Mouse (Mus musculus): Measurements from ENCODE around the gene Col18a1. TPM values are rescaled to one million over a fixed set of nuclear protein-coding genes. Genes with fewer than 3 reads are reported as not detected.

The Col18a1 gene
- total RNA-seq, 1 experiment = 414 TPM

DNA sequence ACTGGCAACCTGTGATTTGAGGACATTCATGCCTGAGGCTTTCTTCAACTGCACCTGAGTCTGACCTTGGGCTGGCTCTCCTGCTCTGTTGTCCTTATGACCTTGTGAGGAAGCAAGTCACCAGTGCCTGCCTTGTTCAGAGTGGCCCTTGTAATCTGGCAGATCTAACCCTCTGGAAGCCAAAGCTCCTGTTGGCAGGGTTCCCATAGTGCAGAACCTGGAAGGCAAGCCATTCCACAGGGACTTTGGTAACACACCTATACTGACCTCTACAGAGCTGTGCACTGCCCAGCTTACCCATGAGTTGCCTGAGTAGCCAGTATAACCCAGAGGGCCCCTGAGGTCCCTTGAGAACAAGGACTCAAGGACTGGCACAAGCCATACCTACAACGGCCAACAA, 48.0 kb downstream of the Col18a1 start:
- Histone ChIP-seq H3K9ac (ENCODE audit: insufficient read depth, low read depth, low read length, poor library complexity, severe bottlenecking) (no peak overlapping the region), H3K4me3 (ENCODE audit: insufficient read depth in 1 of 2, low read depth in 1 of 2, low read length in 2 of 2, poor library complexity in 1 of 2, severe bottlenecking in 1 of 2) (no peak overlapping the region), H3K27ac (ENCODE audit: insufficient read depth, low read depth, low read length, poor library complexity, severe bottlenecking) (no peak overlapping the region), H3K4me1 (ENCODE audit: control insufficient read depth in 2 of 2, insufficient read depth in 2 of 2, low read length in 2 of 2, poor library complexity in 1 of 2) (peaks cover 1 to 32% of the 10 kb centered on the region in 2 experiments; a peak in 3 of 4 replicates), H3K36me3 (ENCODE audit: control insufficient read depth, insufficient read depth, low read length, poor library complexity, severe bottlenecking) (peaks cover 5% of the 10 kb centered on the region; the same call in 1 of the 2 replicates), H3K9me3 (ENCODE audit: control insufficient read depth, insufficient read depth, low read depth, low read length) (no peaks in the 10 kb centered on the region)
- in situ Hi-C loops (cut with MboI; ENCODE audit: low sequenced_read_pairs in 2 of 2, unreplicated experiment in 2 of 2) = no loop called here
- TF ChIP-seq HCFC1 (IDR thresholded peaks at IDR 0.05; ENCODE audit: borderline replicate concordance, insufficient read depth, low read length) (no peak), CHD2 (IDR thresholded peaks at IDR 0.05; ENCODE audit: low read depth, low read length) (no peak), ZNF384 (IDR thresholded peaks at IDR 0.05; ENCODE audit: low read depth, low read length) (no peak), MAFK (IDR thresholded peaks at IDR 0.05; ENCODE audit: insufficient read depth, low read depth, low read length) (no peak), ZC3H11A (IDR thresholded peaks at IDR 0.05; ENCODE audit: borderline replicate concordance, low read depth, low read length) (no peak)
- DNase-seq (ENCODE audit: low read depth, low spot score) = no peak

- no peak for TF ChIP-seq MAFK (IDR thresholded peaks at IDR 0.05; ENCODE audit: insufficient read depth, low read depth, low read length)
- TF ChIP-seq CHD2 (IDR thresholded peaks at IDR 0.05; ENCODE audit: low read depth, low read length) = no peak
- no peak for TF ChIP-seq ZC3H11A (IDR thresholded peaks at IDR 0.05; ENCODE audit: borderline replicate concordance, low read depth, low read length)
- no peak for TF ChIP-seq HCFC1 (IDR thresholded peaks at IDR 0.05; ENCODE audit: borderline replicate concordance, insufficient read depth, low read length)
- no peak for TF ChIP-seq ZNF384 (IDR thresholded peaks at IDR 0.05; ENCODE audit: low read depth, low read length)
- DNase-seq (ENCODE audit: low read depth, low spot score) = no peak
- H3K27ac ChIP-seq (ENCODE audit: insufficient read depth, low read depth, low read length, poor library complexity, severe bottlenecking) = no peak overlapping the region
- no peaks in the 10 kb centered on the region for H3K9me3 ChIP-seq (ENCODE audit: control insufficient read depth, insufficient read depth, low read depth, low read length)
- in situ Hi-C loops (cut with MboI; ENCODE audit: low sequenced_read_pairs in 2 of 2, unreplicated experiment in 2 of 2) = no loop called here
- H3K4me1 ChIP-seq (ENCODE audit: control insufficient read depth in 2 of 2, insufficient read depth in 2 of 2, low read length in 2 of 2, poor library complexity in 1 of 2) = peaks cover 1 to 36% of the 10 kb centered on the region in 2 experiments; a peak in 3 of 4 replicates
- no peak overlapping the region for H3K4me3 ChIP-seq (ENCODE audit: insufficient read depth in 1 of 2, low read depth in 1 of 2, low read length in 2 of 2, poor library complexity in 1 of 2, severe bottlenecking in 1 of 2)
- H3K9ac ChIP-seq (ENCODE audit: insufficient read depth, low read depth, low read length, poor library complexity, severe bottlenecking) = no peak overlapping the region
- H3K36me3 ChIP-seq (ENCODE audit: control insufficient read depth, insufficient read depth, low read length, poor library complexity, severe bottlenecking) = peaks cover 15% of the 10 kb centered on the region; the same call in 1 of the 2 replicates
These were observed 49.6 kb downstream of the Col18a1 start for GRCm38 (mm10) chr10:77116537-77117455.

DNA sequence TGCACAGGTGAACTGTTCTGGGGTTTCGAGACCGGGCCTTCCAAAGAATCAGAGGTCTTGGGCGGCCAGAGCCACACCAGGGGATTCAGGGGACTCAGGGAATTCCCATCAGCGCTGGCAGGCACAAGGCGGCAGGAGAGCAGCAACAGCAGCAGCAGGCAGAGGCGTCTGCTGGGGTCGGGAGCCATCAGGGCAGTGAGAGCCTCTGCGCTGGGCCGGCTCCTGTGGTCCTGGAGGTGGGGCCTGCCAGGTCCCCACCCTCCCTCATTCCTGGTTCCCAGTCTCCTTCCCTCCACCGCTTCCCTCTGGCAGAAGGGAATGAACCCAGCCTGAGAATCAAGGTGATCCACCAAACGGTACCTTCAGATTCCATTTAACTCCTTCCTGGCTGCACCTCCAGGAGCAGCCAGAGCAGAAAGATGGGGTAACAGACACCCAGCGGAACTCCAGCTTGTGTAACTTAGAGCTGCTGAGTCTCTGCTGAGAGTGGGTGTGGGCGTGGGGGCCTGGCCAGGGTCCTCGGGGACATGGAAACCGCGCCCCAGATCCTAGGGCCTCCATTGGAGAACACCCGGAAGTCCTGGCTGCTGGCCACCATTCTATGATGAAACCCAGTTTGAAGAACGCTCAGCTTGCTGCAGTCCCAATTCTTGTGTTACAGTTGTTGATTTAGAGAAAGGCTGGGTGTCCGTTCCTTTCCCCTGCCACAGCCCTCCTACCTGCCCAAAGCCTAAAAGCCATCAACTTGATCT, 52.7 kb downstream of the Col18a1 start:
- H3K4me3 ChIP-seq (ENCODE audit: insufficient read depth in 1 of 2, low read depth in 1 of 2, low read length in 2 of 2, poor library complexity in 1 of 2, severe bottlenecking in 1 of 2) = peak overlapping the region in 1 of 2 experiments; percentile 13; a peak in 1 of 4 replicates
- no peak for TF ChIP-seq CHD2 (IDR thresholded peaks at IDR 0.05; ENCODE audit: low read depth, low read length)
- no peak for TF ChIP-seq ZC3H11A (IDR thresholded peaks at IDR 0.05; ENCODE audit: borderline replicate concordance, low read depth, low read length)
- no peak for TF ChIP-seq HCFC1 (IDR thresholded peaks at IDR 0.05; ENCODE audit: borderline replicate concordance, insufficient read depth, low read length)
- no peak for TF ChIP-seq MAFK (IDR thresholded peaks at IDR 0.05; ENCODE audit: insufficient read depth, low read depth, low read length)
- no peak for TF ChIP-seq ZNF384 (IDR thresholded peaks at IDR 0.05; ENCODE audit: low read depth, low read length)
- in situ Hi-C loops (cut with MboI; ENCODE audit: low sequenced_read_pairs in 2 of 2, unreplicated experiment in 2 of 2) = no loop called here
- H3K36me3 ChIP-seq (ENCODE audit: control insufficient read depth, insufficient read depth, low read length, poor library complexity, severe bottlenecking) = peaks cover 28% of the 10 kb centered on the region; the same call in 1 of the 2 replicates
- no peak overlapping the region for H3K27ac ChIP-seq (ENCODE audit: insufficient read depth, low read depth, low read length, poor library complexity, severe bottlenecking)
- H3K9ac ChIP-seq (ENCODE audit: insufficient read depth, low read depth, low read length, poor library complexity, severe bottlenecking) = no peak overlapping the region
- no peaks in the 10 kb centered on the region for H3K9me3 ChIP-seq (ENCODE audit: control insufficient read depth, insufficient read depth, low read depth, low read length)
- no peak for DNase-seq (ENCODE audit: low read depth, low spot score)
- peaks cover 1 to 45% of the 10 kb centered on the region in 2 experiments; a peak in 3 of 4 replicates for H3K4me1 ChIP-seq (ENCODE audit: control insufficient read depth in 2 of 2, insufficient read depth in 2 of 2, low read length in 2 of 2, poor library complexity in 1 of 2)

GRCm38 (mm10) chr10:77111550-77112249, 54.6 kb downstream of the Col18a1 start:
- Histone ChIP-seq H3K27ac (ENCODE audit: insufficient read depth, low read depth, low read length, poor library complexity, severe bottlenecking) (no peak overlapping the region), H3K9me3 (ENCODE audit: control insufficient read depth, insufficient read depth, low read depth, low read length) (no peaks in the 10 kb centered on the region), H3K4me3 (ENCODE audit: insufficient read depth in 1 of 2, low read depth in 1 of 2, low read length in 2 of 2, poor library complexity in 1 of 2, severe bottlenecking in 1 of 2) (no peak overlapping the region), H3K36me3 (ENCODE audit: control insufficient read depth, insufficient read depth, low read length, poor library complexity, severe bottlenecking) (peaks cover 31% of the 10 kb centered on the region; the same call in 1 of the 2 replicates), H3K9ac (ENCODE audit: insufficient read depth, low read depth, low read length, poor library complexity, severe bottlenecking) (no peak overlapping the region), H3K4me1 (ENCODE audit: control insufficient read depth in 2 of 2, insufficient read depth in 2 of 2, low read length in 2 of 2, poor library complexity in 1 of 2) (peaks cover 1 to 36% of the 10 kb centered on the region in 2 experiments; a peak in 3 of 4 replicates)
- no peak for DNase-seq (ENCODE audit: low read depth, low spot score)
- no peak for TF ChIP-seq HCFC1 (IDR thresholded peaks at IDR 0.05; ENCODE audit: borderline replicate concordance, insufficient read depth, low read length)
- TF ChIP-seq MAFK (IDR thresholded peaks at IDR 0.05; ENCODE audit: insufficient read depth, low read depth, low read length) = no peak
- no peak for TF ChIP-seq CHD2 (IDR thresholded peaks at IDR 0.05; ENCODE audit: low read depth, low read length)
- TF ChIP-seq ZNF384 (IDR thresholded peaks at IDR 0.05; ENCODE audit: low read depth, low read length) = 0 out of 2 replicates have a peak, but pooled peaks have one; percentile 11
- TF ChIP-seq ZC3H11A (IDR thresholded peaks at IDR 0.05; ENCODE audit: borderline replicate concordance, low read depth, low read length) = no peak
- in situ Hi-C loops (cut with MboI; ENCODE audit: low sequenced_read_pairs in 2 of 2, unreplicated experiment in 2 of 2) = no loop called here

Data from ES-E14 (cell line).